Mouse (Mus musculus): Measurements from ENCODE around the gene Pheta1. TPM values are rescaled to one million over a fixed set of nuclear protein-coding genes. Genes with fewer than 3 reads are reported as not detected.

Gene Pheta1
- total and polyA plus RNA-seq, 3 experiments = 8.1 to 8.8 TPM; not detected in 1

DNA sequence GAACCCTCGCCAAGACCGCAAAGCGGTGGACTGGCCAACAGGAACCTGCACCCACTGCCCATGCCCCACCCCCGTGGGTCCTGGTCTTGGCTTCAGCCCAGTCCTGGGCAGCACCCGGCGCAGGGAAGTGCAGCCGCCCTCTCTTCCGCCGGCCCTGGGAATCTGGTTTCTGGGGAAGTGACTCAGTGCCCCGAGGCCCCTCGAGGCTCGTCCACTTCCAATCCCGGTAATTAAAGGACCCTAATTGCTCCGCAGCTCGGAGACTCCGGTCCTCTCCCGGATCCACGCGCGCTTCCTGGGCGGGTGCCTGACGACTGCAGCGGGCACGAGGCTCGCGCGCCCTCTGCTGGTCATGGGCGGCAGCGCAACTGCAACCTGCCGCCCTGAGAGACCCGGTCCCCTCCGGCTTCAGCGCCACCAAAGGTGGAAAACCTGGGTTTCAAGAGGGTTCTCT is 6.1 kb upstream of the Pheta1 start:
- H3K9ac ChIP-seq (ENCODE audit: control insufficient read depth, low read depth, low read length, poor library complexity, severe bottlenecking) = peak overlapping the region; percentile 81
- peak; percentile 85 for DNase-seq (ENCODE audit: low read depth, low spot score)
- peaks cover 0 to 3% of the 10 kb centered on the region in 2 experiments; a peak in 1 of 4 replicates for H3K36me3 ChIP-seq (ENCODE audit: control insufficient read depth in 1 of 2, insufficient read depth in 2 of 2, low read length in 2 of 2)
- no peaks in the 10 kb centered on the region for H3K27me3 ChIP-seq (ENCODE audit: control insufficient read depth in 1 of 2, insufficient read depth in 2 of 2, low read length in 2 of 2)
- H3K27ac ChIP-seq (ENCODE audit: control insufficient read depth, low read depth, low read length) = no peak overlapping the region
- no peaks in the 10 kb centered on the region; the same call in 1 of the 2 replicates for H3K79me2 ChIP-seq (ENCODE audit: control insufficient read depth, insufficient read depth, low read length, poor library complexity)
- peaks cover 0 to 19% of the 10 kb centered on the region in 2 experiments; a peak in 2 of 4 replicates for H3K4me1 ChIP-seq (ENCODE audit: control insufficient read depth in 1 of 2, insufficient read depth in 2 of 2, low read length in 2 of 2)
- peak overlapping the region; percentile 63 to 83 for H3K4me3 ChIP-seq (ENCODE audit: control insufficient read depth in 1 of 2, insufficient read depth in 1 of 2, low read depth in 2 of 2, low read length in 2 of 2)
- TF ChIP-seq MAZ (IDR thresholded peaks at IDR 0.05; ENCODE audit: low read depth, low read length) (no peak; the same call in 1 of the 2 replicates), RAD21 (IDR thresholded peaks at IDR 0.05; ENCODE audit: low read depth, low read length) (peak; percentile 72), SMC3 (IDR thresholded peaks at IDR 0.05; ENCODE audit: low read depth, low read length) (peak; percentile 69), ZC3H11A (IDR thresholded peaks at IDR 0.05; ENCODE audit: low read depth, low read length) (peak; percentile 62), GABPA (IDR thresholded peaks at IDR 0.05; ENCODE audit: low read depth, low read length) (no peak), ZKSCAN1 (IDR thresholded peaks at IDR 0.05; ENCODE audit: low read depth, low read length) (no peak), BHLHE40 (IDR thresholded peaks at IDR 0.05; ENCODE audit: borderline replicate concordance, low read depth, low read length) (no peak), ZNF384 (IDR thresholded peaks at IDR 0.05; ENCODE audit: low read depth, low read length) (no peak), ZMIZ1 (IDR thresholded peaks at IDR 0.05; ENCODE audit: low read depth, low read length) (no peak), CTCF (IDR thresholded peaks at IDR 0.05 in 2 of 3, conservative IDR thresholded peaks at IDR 0.05 in 1 of 3; ENCODE audit: control insufficient read depth in 1 of 3, insufficient read depth in 1 of 3, low read depth in 2 of 3, low read length in 3 of 3, poor library complexity in 1 of 3, severe bottlenecking in 1 of 3) (peak; percentile 84 to 99 (median 94)), KAT2A (conservative IDR thresholded peaks at IDR 0.05; ENCODE audit: low read depth, low read length) (no peak), POLR2A (IDR thresholded peaks at IDR 0.05; ENCODE audit: control insufficient read depth in 1 of 2, insufficient read depth in 1 of 2, low read depth in 1 of 2, low read length in 2 of 2, poor library complexity in 1 of 2) (peak; percentile 14 to 56; a peak in 1 of 4 replicates), ELF1 (IDR thresholded peaks at IDR 0.05; ENCODE audit: low read depth, low read length) (peak; percentile 61; the same call in 1 of the 2 replicates), NELFE (IDR thresholded peaks at IDR 0.05; ENCODE audit: low read depth, low read length) (peak; percentile 53; the same call in 1 of the 2 replicates), MXI1 (IDR thresholded peaks at IDR 0.05; ENCODE audit: low read depth, low read length) (peak; percentile 63; the same call in 1 of the 2 replicates), EP300 (IDR thresholded peaks at IDR 0.05; ENCODE audit: low read depth in 1 of 2, low read length in 2 of 2) (no peak), SIN3A (IDR thresholded peaks at IDR 0.05; ENCODE audit: low read length) (peak; percentile 61), TCF12 (IDR thresholded peaks at IDR 0.05; ENCODE audit: low read depth, low read length) (no peak), TBP (IDR thresholded peaks at IDR 0.05; ENCODE audit: low read depth, low read length) (no peak; the same call in 1 of the 2 replicates), POLR2AphosphoS2 (IDR thresholded peaks at IDR 0.05; ENCODE audit: low read length) (no peak), GATA1 (IDR thresholded peaks at IDR 0.05; ENCODE audit: low read depth, low read length) (no peak), HCFC1 (IDR thresholded peaks at IDR 0.05; ENCODE audit: low read depth, low read length) (peak; percentile 58; the same call in 1 of the 2 replicates), MAX (IDR thresholded peaks at IDR 0.05; ENCODE audit: low read length) (peak; percentile 64)
- H3K9me3 ChIP-seq (replicated peaks; ENCODE audit: insufficient read depth, low read length) = no peaks in the 10 kb centered on the region
